Mouse (Mus musculus) ES-E14 (cell line): ENCODE results near the gene Rfng. TPM values are rescaled to one million over a fixed set of nuclear protein-coding genes. Genes with fewer than 3 reads are reported as not detected.

ENCODE experiments used
- DNase-seq: peaks from one replicate; pipeline ENCODE4 v3.0.0-alpha.2; 2013; ENCODE audit warnings: low read depth, low spot score
- H3K27ac ChIP-seq: 2 replicates; pipeline ENCODE4 v1.5.1; 2012; ENCODE audit warnings: low read depth, mild to moderate bottlenecking, low read length, moderate library complexity, mixed read lengths; ENCODE audit not compliant: poor library complexity, insufficient read depth, severe bottlenecking
- H3K36me3 ChIP-seq: 2 replicates; pipeline ENCODE4 v1.6.1; 2012; ENCODE audit warnings: mild to moderate bottlenecking, low read length, moderate library complexity, mixed read lengths; ENCODE audit not compliant: control insufficient read depth, poor library complexity, insufficient read depth, severe bottlenecking
- H3K4me1 ChIP-seq, 2 experiments: fragments of 150-350 bp in 1 of 2; sonication (generic) in 1 of 2; 2 replicates each; pipeline ENCODE4 v1.6.1; 2012; ENCODE audit warnings: low read length in 2 of 2, mild to moderate bottlenecking in 1 of 2, mixed read lengths in 1 of 2; ENCODE audit not compliant: control insufficient read depth in 2 of 2, insufficient read depth in 2 of 2, poor library complexity in 1 of 2
- H3K4me3 ChIP-seq, 2 experiments: fragments of 150-350 bp in 1 of 2; sonication (generic) in 1 of 2; 2 replicates each; pipeline ENCODE4 v1.5.1; 2012; ENCODE audit warnings: low read length in 2 of 2, low read depth in 1 of 2, mild to moderate bottlenecking in 1 of 2, mixed read lengths in 1 of 2; ENCODE audit not compliant: insufficient read depth in 1 of 2, poor library complexity in 1 of 2, severe bottlenecking in 1 of 2
- H3K9ac ChIP-seq: 2 replicates; pipeline ENCODE4 v1.6.1; 2012; ENCODE audit warnings: low read depth, mild to moderate bottlenecking, low read length, mixed read lengths; ENCODE audit not compliant: poor library complexity, insufficient read depth, severe bottlenecking
- H3K9me3 ChIP-seq: fragments of 150-350 bp; sonication (generic); 2 replicates; pipeline ENCODE4 v1.6.1; 2012; ENCODE audit warnings: low read depth, mild to moderate bottlenecking, low read length; ENCODE audit not compliant: control insufficient read depth, insufficient read depth
- CHD2 ChIP-seq: IDR thresholded peaks from 2 replicates; pipeline ENCODE4 v1.6.1; 2014; ENCODE audit warnings: mild to moderate bottlenecking, low read depth, low read length, inconsistent platforms
- HCFC1 ChIP-seq: IDR thresholded peaks from 2 replicates; pipeline ENCODE4 v1.6.1; 2012; ENCODE audit warnings: low read length, inconsistent platforms, borderline replicate concordance; ENCODE audit not compliant: insufficient read depth
- MAFK ChIP-seq: IDR thresholded peaks from 2 replicates; pipeline ENCODE4 v1.6.1; 2014; ENCODE audit warnings: mild to moderate bottlenecking, low read depth, low read length, inconsistent platforms; ENCODE audit not compliant: insufficient read depth
- ZC3H11A ChIP-seq: IDR thresholded peaks from 2 replicates; pipeline ENCODE4 v1.6.1; 2012; ENCODE audit warnings: low read depth, mild to moderate bottlenecking, inconsistent platforms, low read length, borderline replicate concordance
- ZNF384 ChIP-seq: IDR thresholded peaks from 2 replicates; pipeline ENCODE4 v1.6.1; 2012; ENCODE audit warnings: low read depth, low read length, inconsistent platforms
- in situ Hi-C, 2 experiments: fragments of 600-800 bp; cut with MboI; formaldehyde crosslinking; loops; one replicate each; pipeline ENCODE4 v1.15.1; 2025; ENCODE audit warnings: low sequenced_read_pairs in 2 of 2, inconsistent platforms in 1 of 2; ENCODE audit not compliant: unreplicated experiment in 2 of 2
- total RNA-seq: library from RNA; depleted of rRNA; stranded (reverse); fragments of 300-350 nt; gene quantifications from 2 replicates; pipeline ENCODE4 v1.2.3, GENCODE M21; 2012

Rfng gene
- total RNA-seq, 1 experiment = 18.8 TPM

DNA sequence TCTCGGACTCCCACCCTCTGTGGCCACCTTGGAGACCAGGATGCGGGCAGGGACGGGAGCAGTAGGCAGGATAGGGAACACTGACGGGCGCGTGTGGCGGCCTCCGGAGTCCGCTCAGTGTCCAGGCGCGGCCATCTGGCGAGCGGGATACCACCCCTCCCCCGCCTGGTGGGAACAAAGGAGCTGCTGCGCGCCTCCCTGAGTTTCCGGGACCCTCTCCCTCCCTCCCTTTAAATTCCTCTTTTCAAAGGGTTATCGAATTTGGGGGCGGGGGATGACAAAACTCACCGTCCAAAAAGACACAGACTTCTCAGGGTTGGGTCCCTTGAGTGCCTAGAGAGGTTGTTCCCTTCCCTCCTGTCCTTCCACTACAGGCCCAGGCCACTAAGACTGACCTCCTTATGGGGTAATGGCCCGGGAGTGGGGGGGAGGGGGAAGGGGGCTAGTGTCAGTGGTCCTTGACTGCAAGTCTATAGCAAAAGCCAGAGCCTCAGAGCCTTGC lies 40.8 kb upstream of the Rfng start:
- in situ Hi-C loops = no loop called here

DNA sequence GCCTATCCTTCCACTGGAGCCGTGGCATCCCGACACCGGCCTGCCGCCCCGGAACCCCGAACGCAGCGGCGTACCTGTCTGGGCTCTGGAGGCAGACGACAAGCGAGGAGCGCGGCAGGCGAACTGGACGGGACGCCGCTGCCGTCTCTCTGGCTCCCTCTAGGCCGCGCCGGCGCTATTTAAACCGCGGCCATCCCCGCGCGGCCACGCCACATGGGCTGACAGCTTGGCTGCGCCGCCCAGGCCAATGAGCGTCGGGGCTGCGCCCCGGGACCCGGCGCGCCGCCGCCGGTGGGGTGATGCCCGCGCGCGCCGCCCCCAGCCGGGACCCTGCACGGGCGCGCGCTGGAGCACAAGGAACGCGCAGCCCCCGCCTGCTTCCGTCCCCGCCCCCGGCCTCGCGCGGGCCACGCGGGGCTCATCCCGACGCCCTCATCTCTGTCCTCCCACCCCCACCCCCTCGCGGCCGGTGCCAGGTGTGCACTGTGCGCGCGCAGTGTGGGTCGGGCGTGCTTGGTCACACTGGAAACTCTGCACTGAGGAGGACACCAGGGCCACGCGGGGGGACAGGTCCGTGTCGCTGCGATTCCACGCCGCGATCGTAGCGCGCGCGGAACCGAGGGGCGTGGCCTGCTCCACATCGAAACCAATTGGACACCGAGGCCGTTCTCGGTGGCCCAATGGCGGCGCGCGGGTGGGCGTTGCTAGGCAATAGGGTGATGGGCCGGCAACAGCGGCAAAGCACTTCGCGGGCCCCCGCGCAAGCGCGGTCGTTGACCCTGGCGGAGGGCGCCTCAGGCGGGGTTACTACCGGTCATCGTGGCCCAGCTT lies 40.2 kb upstream of the Rfng start, which contains the start of gene Fasn:
Gene Fasn, minus strand, starts transcription at position 592 of the 831 bp plus-strand sequence.
- peaks cover 4 to 31% of the 10 kb centered on the region in 2 experiments; a peak in 3 of 4 replicates for H3K4me1 ChIP-seq
- H3K27ac ChIP-seq = peak within 1 kb of the TSS; percentile 93
- peak within 1 kb of the TSS; percentile 87 to 91 for H3K4me3 ChIP-seq
- in situ Hi-C loops = no loop called here
- peak within 1 kb of the TSS; percentile 94 for H3K9ac ChIP-seq
- H3K9me3 ChIP-seq = no peaks in the 10 kb centered on the region
- peak; percentile 90 for DNase-seq
- no peak for TF ChIP-seq HCFC1
- no peak for TF ChIP-seq ZC3H11A
- TF ChIP-seq ZNF384 = no peak
- TF ChIP-seq CHD2 = no peak
- no peak for TF ChIP-seq MAFK
- H3K36me3 ChIP-seq = peaks cover 33% of the 10 kb centered on the region

More for the DNA sequence above, 40.8 kb upstream of the Rfng start:
- H3K36me3 ChIP-seq = peaks cover 26% of the 10 kb centered on the region
- peak overlapping the region; percentile 94 for H3K9ac ChIP-seq
- no peak for DNase-seq
- H3K9me3 ChIP-seq = no peaks in the 10 kb centered on the region
- peaks cover 4 to 31% of the 10 kb centered on the region in 2 experiments; a peak in 3 of 4 replicates for H3K4me1 ChIP-seq
- TF ChIP-seq HCFC1 = no peak
- TF ChIP-seq MAFK = no peak
- no peak for TF ChIP-seq ZC3H11A
- TF ChIP-seq CHD2 = no peak
- TF ChIP-seq ZNF384 = no peak
- peak overlapping the region; percentile 50; the same call in 1 of the 2 replicates for H3K27ac ChIP-seq
- peak overlapping the region; percentile 79 to 87 for H3K4me3 ChIP-seq

DNA sequence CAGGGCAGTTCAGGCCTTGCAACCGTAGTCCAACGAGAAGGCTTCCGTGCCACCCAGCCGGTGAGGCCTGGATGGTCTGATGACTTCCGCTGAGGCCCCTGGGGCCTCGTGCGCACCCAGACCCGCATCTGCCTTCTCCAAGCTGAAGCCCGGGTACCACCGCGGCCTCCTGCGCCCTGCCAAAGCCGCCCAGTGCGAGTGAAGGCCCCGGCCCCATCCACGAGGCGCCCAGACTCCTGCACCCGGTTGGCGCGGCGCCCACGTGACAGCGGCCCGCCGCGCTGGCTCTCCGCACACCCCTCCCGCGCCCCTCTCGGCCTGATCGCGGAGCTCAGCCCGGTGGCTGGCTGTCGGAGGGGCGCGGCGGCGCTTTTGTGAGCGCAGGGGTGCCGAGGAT lies 39.5 kb upstream of the Rfng start:
- DNase-seq = no peak
- Histone ChIP-seq H3K27ac (peak overlapping the region; percentile 93), H3K9me3 (no peaks in the 10 kb centered on the region), H3K9ac (peak overlapping the region; percentile 94), H3K36me3 (peaks cover 39% of the 10 kb centered on the region), H3K4me1 (peaks cover 4 to 31% of the 10 kb centered on the region in 2 experiments; a peak in 3 of 4 replicates), H3K4me3 (peak overlapping the region; percentile 87 to 91)
- in situ Hi-C loops = no loop called here
- TF ChIP-seq ZNF384 (no peak), HCFC1 (no peak), MAFK (no peak), CHD2 (no peak), ZC3H11A (no peak)

DNA sequence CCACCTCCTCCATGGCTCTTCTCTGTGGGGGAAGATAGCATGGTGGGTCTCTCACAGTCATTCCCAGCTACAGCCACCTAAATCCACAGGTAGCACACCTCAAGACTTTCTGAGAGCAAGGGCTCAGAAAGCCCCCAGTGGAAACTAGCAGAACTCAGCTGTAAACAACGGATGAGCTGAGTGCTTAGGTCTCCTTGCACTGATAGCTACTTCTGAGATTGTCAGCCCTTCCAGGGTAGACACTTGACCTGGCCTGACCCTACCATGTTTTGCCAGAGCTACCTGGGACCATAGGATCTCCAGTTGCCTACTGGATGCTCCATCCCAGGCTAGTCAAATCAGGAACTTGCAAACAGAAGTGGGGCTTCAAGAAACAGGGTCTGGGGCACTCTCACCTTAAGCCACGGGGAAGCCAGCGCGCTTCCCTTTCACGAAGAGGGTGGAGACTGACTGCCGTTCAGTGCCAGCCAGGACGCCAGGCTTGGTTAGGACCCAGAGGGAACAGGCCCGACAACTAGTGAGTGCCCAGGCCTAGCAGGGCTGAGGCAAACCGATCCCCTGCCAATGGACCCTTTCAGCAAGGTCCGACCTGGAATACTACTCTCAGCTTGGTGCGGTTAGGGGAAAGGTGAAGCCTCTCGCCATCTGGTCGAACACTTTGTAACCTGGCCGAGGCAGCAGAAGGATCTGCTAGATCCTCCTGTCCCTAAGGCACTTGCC lies 39.0 kb upstream of the Rfng start:
- peaks cover 4 to 31% of the 10 kb centered on the region in 2 experiments; a peak in 3 of 4 replicates for H3K4me1 ChIP-seq
- H3K27ac ChIP-seq = peak overlapping the region; percentile 93
- peaks cover 45% of the 10 kb centered on the region for H3K36me3 ChIP-seq
- H3K4me3 ChIP-seq = peak overlapping the region; percentile 87 to 91
- TF ChIP-seq CHD2 (no peak), HCFC1 (no peak)
- H3K9ac ChIP-seq = peak overlapping the region; percentile 94
- in situ Hi-C loops = no loop called here
- no peaks in the 10 kb centered on the region for H3K9me3 ChIP-seq
- DNase-seq = no peak
